Mouse (Mus musculus) cerebellum, postnatal 36 days (tissue): ENCODE results near the gene Abca4.
"Not testable (repeated sequence)": the region's sequence is repeated elsewhere in the genome, so short reads cannot be mapped to it uniquely, and the experiment has no call there.

Experiments used
- DNase-seq, 2 experiments: peaks; one replicate each; pipeline ENCODE4 v3.0.0; 2021 to 2022; ENCODE audit warnings: mixed read lengths in 2 of 2

The Abca4 gene

GRCm38 (mm10) chr3:122221240-122222036, 177.2 kb downstream of the Abca4 start:
- DNase-seq, result no peak

GRCm38 (mm10) chr3:122226972-122227371, 182.7 kb downstream of the Abca4 start:
- DNase-seq, result not testable (repeated sequence)
